Mouse (Mus musculus) duodenum, adult 2 months (tissue): ENCODE results near the gene Ogfr. TPM values are rescaled to one million over a fixed set of nuclear protein-coding genes. Genes with fewer than 3 reads are reported as not detected.

Source experiments
- polyA plus RNA-seq: library from polyadenylated mRNA; depleted of rRNA; stranded (reverse); fragments of >200 nt; gene quantifications from 2 replicates; pipeline ENCODE4 v1.2.3, GENCODE M21; 2012; ENCODE audit warnings: low replicate concordance; rRNA removed

The Ogfr gene
- polyA plus RNA-seq, result 15.0 and 30.8 TPM in 2 replicates

GRCm38 (mm10) chr2:180589123-180589831, at the start of gene Ogfr:
Gene Ogfr, plus strand, starts transcription at chr2:180589245.

DNA sequence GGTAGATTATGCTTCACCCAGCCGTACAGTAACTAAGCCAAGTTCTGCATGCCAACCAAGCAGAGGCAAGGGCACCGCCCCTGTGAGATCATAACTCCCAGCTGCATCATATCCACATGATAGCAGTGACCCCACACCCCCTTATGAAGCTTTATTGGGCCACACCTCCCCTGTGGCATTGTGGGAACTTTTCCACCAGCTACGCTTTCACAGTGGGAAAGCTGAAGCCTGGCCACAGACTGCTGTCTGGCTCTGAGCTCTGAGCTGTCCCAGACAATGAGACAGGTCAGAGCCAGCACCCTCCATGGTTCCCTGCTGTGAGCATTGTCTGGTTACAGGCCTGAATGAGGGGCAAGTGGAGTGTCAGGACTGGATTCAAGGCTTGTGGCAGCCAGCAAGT, 8.0 kb upstream of the Ogfr start, which contains the start of gene Mrgbp:
TSS of gene Mrgbp (plus strand) at position 303 of the 400 bp plus-strand sequence.

GRCm38 (mm10) chr2:180597490-180597889, 8.4 kb downstream of the Ogfr start, which contains the start of gene Col9a3:
Gene Col9a3, plus strand, starts transcription at chr2:180597790.

DNA sequence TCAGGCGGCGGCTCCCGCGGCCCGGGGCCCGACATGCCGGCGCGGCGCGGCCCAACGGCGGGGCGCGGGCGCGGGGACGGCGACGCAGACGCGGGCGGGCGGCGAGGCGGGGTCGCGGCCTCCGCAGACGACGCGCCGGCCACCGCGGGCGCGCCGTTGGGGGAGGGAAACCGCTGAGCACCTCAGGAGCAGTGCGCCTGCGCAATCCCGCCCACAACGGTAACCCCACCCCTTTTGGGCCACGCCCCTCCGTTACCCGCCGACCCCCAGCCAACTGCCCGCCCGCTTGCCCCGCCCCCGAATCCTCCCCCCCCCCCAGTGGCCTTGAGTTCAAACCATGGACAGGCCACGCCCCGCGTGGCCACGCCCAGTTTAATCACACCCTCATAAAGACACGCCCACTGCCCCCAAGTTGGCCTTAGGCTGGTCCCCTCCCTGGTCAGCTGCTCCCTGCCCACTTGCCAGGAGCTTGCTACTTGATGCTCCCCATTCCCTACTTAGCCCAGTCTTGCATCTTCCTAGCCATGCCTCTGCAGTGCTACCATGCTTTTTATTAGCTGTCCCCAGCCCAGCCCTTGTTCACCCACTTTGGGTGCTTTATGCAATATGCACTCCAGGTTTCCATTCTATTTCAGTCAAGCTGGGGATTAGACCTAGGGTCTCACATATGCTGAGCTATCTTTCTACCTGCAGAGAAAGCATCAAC, 53.7 kb downstream of the Ogfr start, which contains the start of gene Tcfl5:
TSS of gene Tcfl5 (minus strand) at position 154 of the 706 bp plus-strand sequence.

Other genes with a start within 250 kb of the Ogfr start
- 11.3 and 16.5 TPM in 2 replicates for gene Slco4a1, start 133.0 kb upstream of the Ogfr start, polyA plus RNA-seq
- gene Ntsr1, start 89.3 kb upstream of the Ogfr start, polyA plus RNA-seq, result 0.56 and 1.2 TPM in 2 replicates
- 13.3 and 18.2 TPM in 2 replicates for gene Mrgbp, start 7.9 kb upstream of the Ogfr start, polyA plus RNA-seq
- 0.97 and 3.3 TPM in 2 replicates for gene Col9a3, start 8.5 kb downstream of the Ogfr start, polyA plus RNA-seq
- gene Tcfl5, start 53.5 kb downstream of the Ogfr start, polyA plus RNA-seq, result not detected in 2 replicates
- gene Dido1, start 120.8 kb downstream of the Ogfr start, polyA plus RNA-seq, result 4.5 and 7.1 TPM in 2 replicates
- gene Gid8, start 120.9 kb downstream of the Ogfr start, polyA plus RNA-seq, result 10.2 and 11.5 TPM in 2 replicates
- gene Slc17a9, start 136.0 kb downstream of the Ogfr start, polyA plus RNA-seq, result 8.9 and 29.1 TPM in 2 replicates
- not detected in 2 replicates for gene Bhlhe23, start 187.7 kb downstream of the Ogfr start, polyA plus RNA-seq